ENCODE assay signal across 9 mouse cellular contexts in genomic region chr17:25836397-25837075, GRCm38 (mm10). TPM values are rescaled to one million over a fixed set of nuclear protein-coding genes. Genes with fewer than 3 reads are reported as not detected.
DNase-seq lines count a peak whose midpoint lies in the region; ATAC-seq and TF ChIP-seq lines count a peak whose summit lies in the region.
"Had no signal": no experiment of that assay in that cellular context is flagged by ENCODE, and none has a peak within 500 bp of the region (broad histone marks: within the 10 kb centered on the region; RNA-seq: fewer than 3 reads in every experiment).

No protein-coding gene starts in this region.

- peaks cover 23% of the 10 kb centered on the region for H3K4me1 ChIP-seq in heart, adult 2 months (ENCODE audit: control insufficient read depth, insufficient read depth, low read length)
- H3K4me1 ChIP-seq in cortical plate, adult 2 months (ENCODE audit: control insufficient read depth, insufficient read depth, low read length) = peaks cover 5% of the 10 kb centered on the region
- peaks cover 71% of the 10 kb centered on the region for H3K4me1 ChIP-seq in hindbrain, embryonic 10.5 days (replicated peaks)
- peaks cover 50% of the 10 kb centered on the region for H3K4me1 ChIP-seq in limb, embryonic 13.5 days
- H3K4me1 ChIP-seq in small intestine, adult 2 months (ENCODE audit: control insufficient read depth, insufficient read depth, insufficient read length, low read length) = peaks cover 44% of the 10 kb centered on the region

- no peaks in the 10 kb centered on the region for H3K9me3 ChIP-seq in hindbrain, embryonic 10.5 days
- no peaks in the 10 kb centered on the region for H3K9me3 ChIP-seq in limb, embryonic 13.5 days

- peak overlapping the region; percentile 40 for H3K4me3 ChIP-seq in heart, adult 2 months
- peak overlapping the region; percentile 51 for H3K4me3 ChIP-seq in cortical plate, adult 2 months (ENCODE audit: insufficient read depth, low read length)
- H3K4me3 ChIP-seq in hindbrain, embryonic 10.5 days = peak overlapping the region; percentile 52
- peak overlapping the region; percentile 42 for H3K4me3 ChIP-seq in limb, embryonic 13.5 days
- peak overlapping the region; percentile 43 for H3K4me3 ChIP-seq in small intestine, adult 2 months (ENCODE audit: low read depth, low read length)

- H3K27ac ChIP-seq in heart, adult 2 months = peak overlapping the region; percentile 73
- peak overlapping the region; percentile 69 for H3K27ac ChIP-seq in cortical plate, adult 2 months (ENCODE audit: insufficient read depth, low read length)
- H3K27ac ChIP-seq in hindbrain, embryonic 10.5 days = peak overlapping the region; percentile 84
- H3K27ac ChIP-seq in limb, embryonic 13.5 days = peak overlapping the region; percentile 33; the same call in 1 of the 2 replicates
- no peak overlapping the region for H3K27ac ChIP-seq in small intestine, adult 2 months (ENCODE audit: insufficient read depth, low read depth, low read length)

- H3K36me3 ChIP-seq in heart, adult 2 months (ENCODE audit: control insufficient read depth, insufficient read depth, low read length) = no peaks in the 10 kb centered on the region; the same call in 1 of the 2 replicates
- peaks cover 63% of the 10 kb centered on the region for H3K36me3 ChIP-seq in hindbrain, embryonic 10.5 days
- H3K36me3 ChIP-seq in limb, embryonic 13.5 days = peaks cover 55% of the 10 kb centered on the region
- peaks cover 28% of the 10 kb centered on the region for H3K36me3 ChIP-seq in small intestine, adult 2 months (ENCODE audit: control insufficient read depth, insufficient read depth, low read length)

- TF ChIP-seq POLR2A in heart, adult 2 months (IDR thresholded peaks at IDR 0.05; ENCODE audit: insufficient read depth, low read depth, low read length) = peak; percentile 11; the same call in 1 of the 2 replicates
- no peak for TF ChIP-seq POLR2A in cortical plate, adult 2 months (IDR thresholded peaks at IDR 0.05; ENCODE audit: extremely low read depth, insufficient read depth, low read length)
- TF ChIP-seq POLR2A in small intestine, adult 2 months (IDR thresholded peaks at IDR 0.05; ENCODE audit: low read depth, low read length) = no peak

- H3K79me2 ChIP-seq in heart, adult 2 months (replicated peaks; ENCODE audit: control insufficient read depth, insufficient read depth, low read length) = peaks cover 2% of the 10 kb centered on the region

- TF ChIP-seq EP300 in heart, adult 2 months (IDR thresholded peaks at IDR 0.05; ENCODE audit: insufficient read depth, low read depth, low read length) = no peak

- intact Hi-C loops in heart, adult 2 months (cut with DNase I) = no loop called here

- ATAC-seq in limb, embryonic 13.5 days (ENCODE audit: low FRiP score, low read depth) = no peak
- no peak for ATAC-seq in inflammation-experienced regulatory T-cells, adult 6 months
- ATAC-seq: Patski had no signal

- H3K4me2 ChIP-seq in limb, embryonic 13.5 days (replicated peaks) = peak overlapping the region; percentile 98

- H3K27me3 ChIP-seq in heart, adult 2 months (ENCODE audit: control insufficient read depth, insufficient read depth, low read length) = no peaks in the 10 kb centered on the region
- no peaks in the 10 kb centered on the region for H3K27me3 ChIP-seq in hindbrain, embryonic 10.5 days (ENCODE audit: insufficient read depth, poor library complexity, severe bottlenecking)
- no peaks in the 10 kb centered on the region for H3K27me3 ChIP-seq in limb, embryonic 13.5 days
- no peaks in the 10 kb centered on the region for H3K27me3 ChIP-seq in small intestine, adult 2 months (ENCODE audit: control insufficient read depth, insufficient read depth, low read length)
- H3K27me3 ChIP-seq: Patski had no signal

- no peak for DNase-seq in heart, adult 2 months
- no peak for DNase-seq in heart, postnatal 4 days
- DNase-seq in hindbrain, embryonic 10.5 days (ENCODE audit: low spot score) = no peak
- no peak for DNase-seq in left cerebral cortex, adult 9 months (ENCODE audit: low spot score in 2 of 2)

- TF ChIP-seq CTCF in heart, adult 2 months (IDR thresholded peaks at IDR 0.05) = no peak
- TF ChIP-seq CTCF in cortical plate, adult 2 months (IDR thresholded peaks at IDR 0.05; ENCODE audit: extremely low read depth, insufficient read depth, low read length) = no peak
- no peak for TF ChIP-seq CTCF in small intestine, adult 2 months (IDR thresholded peaks at IDR 0.05; ENCODE audit: extremely low read depth, insufficient read length, insufficient replicate concordance, low read depth, low read length)

- H3K9ac ChIP-seq in heart, adult 2 months (ENCODE audit: low read depth, low read length) = peak overlapping the region; percentile 59
- H3K9ac ChIP-seq in limb, embryonic 13.5 days = peak overlapping the region; percentile 68

- 21% methylated on average over 23 of the region's 23 CpGs for WGBS in heart, adult 2 months
- 25% methylated on average over 23 of the region's 23 CpGs for WGBS in hindbrain, embryonic 10.5 days
- 24% methylated on average over 22 of the region's 23 CpGs for WGBS in limb, embryonic 13.5 days
- 23% methylated on average over 23 of the region's 23 CpGs for WGBS in small intestine, adult 2 months

RNA-seq across cellular contexts. Expression of gene Rhbdl1, which starts 0.6 kb away (rescaled TPM):
- under 1 TPM; 0.55 to 0.82 TPM for total RNA-seq in heart, adult 2 months (2021)
- 3.8 and 4.9 TPM in 2 replicates for polyA plus RNA-seq in heart, adult 2 months (2012; rRNA removed)
- 1 to 10 TPM; 2.0 to 2.5 TPM for total RNA-seq in heart, postnatal 4 days (2021)
- 109 and 118 TPM in 2 replicates for polyA plus RNA-seq in cortical plate, adult 2 months (2012; rRNA removed)
- polyA plus RNA-seq in hindbrain, embryonic 10.5 days (2016; fragmentation: Nextera tagmentation; extraction: Ambion mirVana) = 1.7 and 3.1 TPM in 2 replicates
- 1.4 and 1.6 TPM in 2 replicates for polyA plus RNA-seq in limb, embryonic 13.5 days (2015; fragmentation: Nextera tagmentation; extraction: Ambion mirVana)
- 6.9 and 10.6 TPM in 2 replicates for polyA plus RNA-seq in small intestine, adult 2 months (2012; rRNA removed)
- polyA plus RNA-seq in inflammation-experienced regulatory T-cells, adult 6 months (2017; shearing (Covaris generic)) = 1 to 10 TPM in 1 of 3 experiments, not detected in 2; 1.7 TPM

RNA-seq across cellular contexts. Expression of gene Stub1, which starts 3.3 kb away (rescaled TPM):
- total RNA-seq in heart, adult 2 months (2021) = 100 to 1,000 TPM; 105 to 129 TPM
- 147 and 174 TPM in 2 replicates for polyA plus RNA-seq in heart, adult 2 months (2012; rRNA removed)
- total RNA-seq in heart, postnatal 4 days (2021) = 100 to 1,000 TPM; 149 to 158 TPM
- 284 and 299 TPM in 2 replicates for polyA plus RNA-seq in cortical plate, adult 2 months (2012; rRNA removed)
- polyA plus RNA-seq in hindbrain, embryonic 10.5 days (2016; fragmentation: Nextera tagmentation; extraction: Ambion mirVana) = 360 and 390 TPM in 2 replicates
- 359 and 366 TPM in 2 replicates for polyA plus RNA-seq in limb, embryonic 13.5 days (2015; fragmentation: Nextera tagmentation; extraction: Ambion mirVana)
- 76.7 and 141 TPM in 2 replicates for polyA plus RNA-seq in small intestine, adult 2 months (2012; rRNA removed)
- polyA plus RNA-seq in inflammation-experienced regulatory T-cells, adult 6 months (2017; shearing (Covaris generic)) = 10 to 100 TPM; 60.7 to 79.7 (median 78.2) TPM

RNA-seq across cellular contexts. Expression of gene Gm20683, which starts 5.0 kb away (rescaled TPM):
- 1 to 10 TPM; 2.4 to 2.9 TPM for total RNA-seq in heart, adult 2 months (2021)
- polyA plus RNA-seq in heart, adult 2 months (2012; rRNA removed) = 13.9 and 21.6 TPM in 2 replicates
- 1 to 10 TPM; 1.8 to 2.6 TPM for total RNA-seq in heart, postnatal 4 days (2021)
- 40.8 and 45.0 TPM in 2 replicates for polyA plus RNA-seq in cortical plate, adult 2 months (2012; rRNA removed)
- polyA plus RNA-seq in hindbrain, embryonic 10.5 days (2016; fragmentation: Nextera tagmentation; extraction: Ambion mirVana) = 1.5 and 3.1 TPM in 2 replicates
- 1.5 and 1.9 TPM in 2 replicates for polyA plus RNA-seq in limb, embryonic 13.5 days (2015; fragmentation: Nextera tagmentation; extraction: Ambion mirVana)
- 28.3 and 55.5 TPM in 2 replicates for polyA plus RNA-seq in small intestine, adult 2 months (2012; rRNA removed)
- polyA plus RNA-seq in inflammation-experienced regulatory T-cells, adult 6 months (2017; shearing (Covaris generic)) = 1 to 10 TPM in 1 of 3 experiments, under 1 TPM in 2; 0.26 to 1.1 (median 0.67) TPM

RNA-seq across cellular contexts. Expression of gene Jmjd8, which starts 7.9 kb away (rescaled TPM):
- 10 to 100 TPM; 32.7 to 36.9 TPM for total RNA-seq in heart, adult 2 months (2021)
- polyA plus RNA-seq in heart, adult 2 months (2012; rRNA removed) = 47.2 and 48.9 TPM in 2 replicates
- total RNA-seq in heart, postnatal 4 days (2021) = 10 to 100 TPM; 34.7 to 37.4 TPM
- 55.6 and 58.1 TPM in 2 replicates for polyA plus RNA-seq in cortical plate, adult 2 months (2012; rRNA removed)
- 51.5 and 64.3 TPM in 2 replicates for polyA plus RNA-seq in hindbrain, embryonic 10.5 days (2016; fragmentation: Nextera tagmentation; extraction: Ambion mirVana)
- 57.9 and 60.7 TPM in 2 replicates for polyA plus RNA-seq in limb, embryonic 13.5 days (2015; fragmentation: Nextera tagmentation; extraction: Ambion mirVana)
- polyA plus RNA-seq in small intestine, adult 2 months (2012; rRNA removed) = 30.2 and 47.3 TPM in 2 replicates
- polyA plus RNA-seq in inflammation-experienced regulatory T-cells, adult 6 months (2017; shearing (Covaris generic)) = 10 to 100 TPM; 12.5 to 26.2 (median 23.9) TPM

RNA-seq across cellular contexts. Expression of gene Rhot2, which starts 8.1 kb away (rescaled TPM):
- total RNA-seq in heart, adult 2 months (2021) = 100 to 1,000 TPM; 120 to 139 TPM
- 209 and 257 TPM in 2 replicates for polyA plus RNA-seq in heart, adult 2 months (2012; rRNA removed)
- total RNA-seq in heart, postnatal 4 days (2021) = 10 to 100 TPM; 77.1 to 78.4 TPM
- 108 and 119 TPM in 2 replicates for polyA plus RNA-seq in cortical plate, adult 2 months (2012; rRNA removed)
- polyA plus RNA-seq in hindbrain, embryonic 10.5 days (2016; fragmentation: Nextera tagmentation; extraction: Ambion mirVana) = 18.8 and 28.5 TPM in 2 replicates
- 25.7 and 26.8 TPM in 2 replicates for polyA plus RNA-seq in limb, embryonic 13.5 days (2015; fragmentation: Nextera tagmentation; extraction: Ambion mirVana)
- 54.9 and 87.5 TPM in 2 replicates for polyA plus RNA-seq in small intestine, adult 2 months (2012; rRNA removed)
- polyA plus RNA-seq in inflammation-experienced regulatory T-cells, adult 6 months (2017; shearing (Covaris generic)) = 10 to 100 TPM; 21.2 to 32.3 (median 23.4) TPM
